Mouse (Mus musculus) forebrain, embryonic 14.5 days (tissue): Measurements from ENCODE around the gene Crb3. TPM values are rescaled to one million over a fixed set of nuclear protein-coding genes. Genes with fewer than 3 reads are reported as not detected.

ENCODE experiments used
- ATAC-seq: fragments of 200-750 bp; cut with Nextera tagmentation; 2 replicates; pipeline ENCODE4 v1.8.0; 2017; ENCODE audit warnings: mild to moderate bottlenecking, moderate library complexity
- DNase-seq: peaks from one replicate; pipeline ENCODE4 v3.0.0-alpha.2; 2015; ENCODE audit warnings: low spot score
- H3K27ac ChIP-seq: fragments of 300-500 bp; sonication (generic); 2 replicates; pipeline ENCODE4 v1.5.1; 2014; ENCODE audit warnings: low read depth, mild to moderate bottlenecking, control low read depth, low read length, moderate library complexity
- H3K27me3 ChIP-seq: fragments of 300-500 bp; sonication (generic); replicated peaks from 2 replicates; pipeline ENCODE4 v1.6.1; 2014; ENCODE audit warnings: low read length, control low read depth, mixed read lengths; ENCODE audit not compliant: control insufficient read depth, insufficient read depth
- H3K36me3 ChIP-seq: fragments of 300-500 bp; sonication (generic); 2 replicates; pipeline ENCODE4 v1.6.1; 2014; ENCODE audit warnings: low read length, control low read depth; ENCODE audit not compliant: control insufficient read depth, insufficient read depth
- H3K4me1 ChIP-seq: fragments of 300-500 bp; sonication (generic); 2 replicates; pipeline ENCODE4 v1.6.1; 2014; ENCODE audit warnings: antibody characterized with exemption, low read length, control low read depth; ENCODE audit not compliant: control insufficient read depth, insufficient read depth
- H3K4me2 ChIP-seq: fragments of 300-500 bp; sonication (generic); 2 replicates; pipeline ENCODE4 v1.6.1; 2014; ENCODE audit warnings: mild to moderate bottlenecking, control low read depth, low read length
- H3K4me3 ChIP-seq: fragments of 300-500 bp; sonication (generic); 2 replicates; pipeline ENCODE4 v1.5.1; 2014; ENCODE audit warnings: low read depth, low read length, control low read depth
- H3K9ac ChIP-seq: fragments of 300-500 bp; sonication (generic); 2 replicates; pipeline ENCODE4 v1.6.1; 2014; ENCODE audit warnings: mild to moderate bottlenecking, low read length, control low read depth, moderate library complexity
- H3K9me3 ChIP-seq: fragments of 300-500 bp; sonication (generic); replicated peaks from 2 replicates; pipeline ENCODE4 v1.6.1; 2016; ENCODE audit warnings: low read length, control low read depth, mixed read lengths; ENCODE audit not compliant: control insufficient read depth
- WGBS: fragments of 180-500 bp; shearing (Covaris S2); extraction: QIAGEN DNeasy Blood & Tissue Kit; methylation state at CpG from one replicate; pipeline ENCODE4 v1.1.7; 2014; 5-methylcytosine and 5-hydroxymethylcytosine counted together
- polyA plus RNA-seq: library from polyadenylated mRNA; unstranded; fragments of >200 nt; fragmentation: Nextera tagmentation; extraction: Ambion mirVana; gene quantifications from 2 replicates; pipeline ENCODE4 v1.2.1, GENCODE M21; 2014

The Crb3 gene
- polyA plus RNA-seq, 1 experiment from 2014 or later: 2.0 TPM

GRCm38 (mm10) chr17:57059486-57059977 lies 627 bp downstream of the Crb3 start, which contains the start of gene Slc25a23:
Gene Slc25a23 (minus strand): TSS chr17:57059863.
- H3K9me3 ChIP-seq: no peaks in the 10 kb centered on the region
- peak within 1 kb of the TSS; percentile 81 for H3K9ac ChIP-seq
- H3K4me1 ChIP-seq: peaks cover 15% of the 10 kb centered on the region
- H3K27ac ChIP-seq: peak within 1 kb of the TSS; percentile 79
- WGBS: under 1% methylated on average over 22 of the region's 45 CpGs
- peak within 1 kb of the TSS; percentile 67 for H3K4me2 ChIP-seq
- H3K27me3 ChIP-seq: peaks cover 25% of the 10 kb centered on the region
- DNase-seq (peak; percentile 92), ATAC-seq (peak; percentile 81)
- H3K4me3 ChIP-seq: peak within 1 kb of the TSS; percentile 80
- peaks cover 19% of the 10 kb centered on the region for H3K36me3 ChIP-seq

- peak overlapping the region; percentile 81; the same call in 1 of the 2 replicates for H3K9ac ChIP-seq
- peaks cover 15% of the 10 kb centered on the region for H3K4me1 ChIP-seq
- peak overlapping the region; percentile 80 for H3K4me3 ChIP-seq
- H3K27me3 ChIP-seq: peaks cover 25% of the 10 kb centered on the region
- H3K4me2 ChIP-seq: peak overlapping the region; percentile 67
- ATAC-seq: peak; percentile 90
- H3K36me3 ChIP-seq: peaks cover 11% of the 10 kb centered on the region
- H3K9me3 ChIP-seq: no peaks in the 10 kb centered on the region
- peak overlapping the region; percentile 79 for H3K27ac ChIP-seq
- WGBS: under 1% methylated on average over 44 of the region's 44 CpGs
- peak; percentile 98 for DNase-seq
Observed at GRCm38 (mm10) chr17:57060231-57060801, 1.4 kb downstream of the Crb3 start.

DNA sequence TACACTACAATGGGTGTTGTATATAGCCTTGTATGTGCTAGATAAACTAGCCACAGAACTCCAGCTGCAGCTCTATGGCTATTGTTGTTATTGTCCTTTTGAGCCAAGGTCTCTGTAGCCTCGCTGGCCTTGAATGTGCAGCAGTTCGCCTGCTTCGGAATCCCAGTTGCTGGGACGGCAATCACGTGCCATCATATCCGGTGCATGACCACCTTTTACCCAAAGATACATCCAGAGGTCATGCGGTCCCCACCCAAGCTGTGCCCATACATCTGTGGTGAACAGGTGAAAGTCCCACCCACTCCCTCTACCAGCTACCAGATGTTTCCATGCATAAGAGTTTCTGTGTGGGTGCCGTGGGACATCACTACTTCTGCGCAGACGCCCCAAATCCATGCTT lies 2.2 kb downstream of the Crb3 start:
- WGBS: 46% methylated on average over 10 of the region's 10 CpGs
- peak overlapping the region; percentile 80 for H3K4me3 ChIP-seq
- H3K4me1 ChIP-seq: peaks cover 15% of the 10 kb centered on the region
- H3K27me3 ChIP-seq: peaks cover 25% of the 10 kb centered on the region
- no peak for DNase-seq
- H3K36me3 ChIP-seq: peaks cover 3% of the 10 kb centered on the region; the same call in 1 of the 2 replicates
- peak overlapping the region; percentile 67 for H3K4me2 ChIP-seq
- ATAC-seq: no peak; the same call in 1 of the 2 replicates
- H3K27ac ChIP-seq: no peak overlapping the region
- no peak overlapping the region for H3K9ac ChIP-seq
- H3K9me3 ChIP-seq: no peaks in the 10 kb centered on the region

DNA sequence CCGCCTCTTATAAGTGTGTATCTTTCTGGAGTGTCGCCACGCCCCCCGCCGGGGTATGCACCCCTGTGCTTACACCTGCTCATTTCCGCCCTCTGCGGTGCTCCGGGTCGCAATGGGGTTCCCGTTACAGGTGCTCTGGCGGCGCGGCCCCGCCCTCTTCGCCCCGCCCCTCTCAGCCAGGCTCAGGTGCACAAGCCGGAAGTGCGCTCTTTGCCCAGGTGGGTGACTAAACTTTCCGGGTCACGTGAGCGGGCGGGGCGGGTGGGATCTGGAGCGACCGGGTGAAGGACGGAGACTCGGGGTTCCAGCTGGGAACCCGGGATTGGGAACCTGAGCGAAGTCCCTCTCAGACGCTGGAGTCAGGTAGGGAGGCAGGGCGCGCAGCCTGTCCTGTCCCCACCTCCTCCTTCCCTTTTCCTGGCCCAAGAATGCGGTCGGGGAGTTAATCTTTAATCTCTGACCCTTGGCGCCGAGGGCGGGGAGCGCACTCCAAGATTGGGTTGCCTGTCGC lies 3.2 kb downstream of the Crb3 start:
- WGBS: 2% methylated on average over 39 of the region's 39 CpGs
- ATAC-seq (no peak), DNase-seq (no peak)
- H3K27ac ChIP-seq: no peak overlapping the region
- H3K4me1 ChIP-seq: peaks cover 15% of the 10 kb centered on the region
- H3K36me3 ChIP-seq: no peaks in the 10 kb centered on the region
- peaks cover 25% of the 10 kb centered on the region for H3K27me3 ChIP-seq
- no peaks in the 10 kb centered on the region for H3K9me3 ChIP-seq
- H3K4me3 ChIP-seq: peak overlapping the region; percentile 16
- H3K4me2 ChIP-seq: peak overlapping the region; percentile 41
- H3K9ac ChIP-seq: no peak overlapping the region

- WGBS: under 1% methylated on average over 17 of the region's 22 CpGs
- no peaks in the 10 kb centered on the region for H3K9me3 ChIP-seq
Observed at GRCm38 (mm10) chr17:57062548-57062947, 3.6 kb downstream of the Crb3 start.

DNA sequence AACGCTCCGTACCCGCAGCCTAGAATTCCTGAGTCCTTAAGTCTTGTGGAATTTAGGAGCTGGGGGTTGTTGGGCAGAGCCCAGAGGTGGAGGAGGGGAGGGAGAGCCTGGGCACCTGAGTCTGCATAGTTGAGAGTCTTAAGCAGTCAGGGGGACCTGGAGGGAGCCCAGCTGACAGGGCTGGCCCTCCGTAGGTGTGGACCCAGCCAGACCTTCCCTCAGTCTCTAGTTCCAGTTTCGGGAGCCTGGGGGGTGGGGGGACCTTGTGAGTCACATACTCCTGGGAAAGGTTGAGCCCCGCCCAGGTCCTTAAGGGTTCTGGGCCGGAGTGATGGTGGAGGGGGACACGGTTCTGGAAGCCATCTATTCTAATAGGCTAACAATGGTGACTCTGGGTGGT lies 4.1 kb downstream of the Crb3 start:
- DNase-seq (no peak), ATAC-seq (no peak)
- WGBS: 11% methylated on average over 8 of the region's 8 CpGs
- no peak overlapping the region for H3K27ac ChIP-seq
- peaks cover 25% of the 10 kb centered on the region for H3K27me3 ChIP-seq
- no peak overlapping the region for H3K4me2 ChIP-seq
- H3K9me3 ChIP-seq: no peaks in the 10 kb centered on the region
- no peak overlapping the region for H3K9ac ChIP-seq
- no peaks in the 10 kb centered on the region for H3K36me3 ChIP-seq
- peaks cover 15% of the 10 kb centered on the region for H3K4me1 ChIP-seq
- no peak overlapping the region for H3K4me3 ChIP-seq

More at GRCm38 (mm10) chr17:57062548-57062947, 3.6 kb downstream of the Crb3 start:
- Histone ChIP-seq H3K27me3 (peaks cover 25% of the 10 kb centered on the region), H3K9ac (no peak overlapping the region), H3K4me1 (peaks cover 15% of the 10 kb centered on the region), H3K4me3 (peak overlapping the region; percentile 16; the same call in 1 of the 2 replicates), H3K4me2 (peak overlapping the region; percentile 41), H3K27ac (no peak overlapping the region), H3K36me3 (no peaks in the 10 kb centered on the region)
- DNase-seq (no peak), ATAC-seq (no peak)

DNA sequence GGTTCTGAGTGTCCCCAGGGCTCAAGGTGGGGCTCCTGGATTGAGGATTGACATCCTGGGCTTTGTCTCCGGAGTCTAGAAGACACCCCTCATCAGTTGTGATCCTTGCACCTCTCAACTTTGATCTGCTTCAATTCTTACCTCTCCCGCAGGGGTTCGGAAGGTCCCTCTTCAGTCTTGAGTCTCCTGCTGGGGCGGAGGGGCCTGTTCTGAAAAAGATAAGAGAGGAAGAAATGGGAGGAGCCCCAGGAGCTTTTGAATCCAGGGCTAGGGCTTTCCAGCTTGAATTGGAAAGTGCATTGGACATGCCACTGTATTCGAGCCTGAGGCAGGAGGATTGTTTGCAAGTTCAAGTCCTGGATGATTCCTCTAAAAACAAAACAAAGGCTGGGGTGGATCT lies 8.0 kb downstream of the Crb3 start:
- Histone ChIP-seq H3K4me2 (no peak overlapping the region), H3K4me1 (peaks cover 2% of the 10 kb centered on the region; the same call in 1 of the 2 replicates), H3K4me3 (no peak overlapping the region), H3K9me3 (no peaks in the 10 kb centered on the region), H3K27ac (no peak overlapping the region), H3K9ac (no peak overlapping the region), H3K27me3 (peaks cover 15% of the 10 kb centered on the region), H3K36me3 (no peaks in the 10 kb centered on the region)
- ATAC-seq (no peak), DNase-seq (no peak)
- 60% methylated on average over 5 of the region's 5 CpGs for WGBS

DNA sequence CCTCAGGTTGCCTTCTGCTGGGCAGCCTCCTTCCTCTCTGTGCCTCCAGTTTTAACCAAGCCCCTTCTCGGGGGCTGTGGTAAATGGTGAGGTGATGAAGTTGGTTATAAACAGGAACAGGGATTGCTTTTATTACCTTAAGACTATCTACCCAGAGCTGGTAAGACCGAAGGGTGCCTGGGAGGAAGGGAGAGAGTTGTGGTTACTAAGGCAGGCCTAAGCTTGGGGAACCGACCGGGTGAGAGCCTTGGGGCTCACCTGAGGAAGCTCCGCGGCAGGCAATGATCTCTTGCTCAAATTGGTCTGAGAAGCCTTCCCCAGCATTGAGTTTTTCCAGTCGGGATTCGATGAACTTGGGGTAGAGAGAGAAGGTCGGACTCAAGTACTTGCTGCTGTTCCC lies 11.4 kb downstream of the Crb3 start:
- H3K9ac ChIP-seq: peak overlapping the region; percentile 30; the same call in 1 of the 2 replicates

DNA sequence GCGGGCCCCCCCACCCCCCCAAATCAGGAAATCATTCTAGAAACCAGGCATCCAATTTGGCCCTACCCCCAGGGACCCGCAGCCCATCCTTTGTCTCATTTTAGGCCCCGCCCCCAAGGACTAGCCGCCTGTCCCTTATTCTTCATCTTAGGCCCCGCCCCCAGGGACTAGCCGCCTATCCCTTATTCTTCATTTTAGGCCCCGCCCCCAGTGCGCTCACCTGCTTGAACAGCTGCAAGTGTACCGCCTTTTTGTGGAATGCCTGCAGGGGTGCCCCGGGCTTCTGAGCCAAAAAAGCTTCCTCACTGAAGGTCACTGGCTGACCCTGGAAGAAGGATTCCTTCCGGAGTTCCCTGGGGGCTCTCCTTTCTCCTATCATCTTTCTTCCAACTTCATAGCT lies 11.8 kb downstream of the Crb3 start:
- Histone ChIP-seq H3K27ac (no peak overlapping the region), H3K4me3 (peak overlapping the region; percentile 10), H3K4me2 (peak overlapping the region; percentile 40), H3K4me1 (no peaks in the 10 kb centered on the region), H3K27me3 (no peaks in the 10 kb centered on the region), H3K36me3 (no peaks in the 10 kb centered on the region), H3K9ac (no peak overlapping the region), H3K9me3 (no peaks in the 10 kb centered on the region)
- ATAC-seq (peak; percentile 64), DNase-seq (peak; percentile 72)
- 4% methylated on average over 11 of the region's 11 CpGs for WGBS

More for the DNA sequence above, 11.4 kb downstream of the Crb3 start:
- no peak for DNase-seq
- Histone ChIP-seq H3K4me1 (no peaks in the 10 kb centered on the region), H3K27me3 (no peaks in the 10 kb centered on the region), H3K36me3 (no peaks in the 10 kb centered on the region), H3K9me3 (no peaks in the 10 kb centered on the region), H3K27ac (no peak overlapping the region), H3K4me2 (peak overlapping the region; percentile 40), H3K4me3 (peak overlapping the region; percentile 10)
- no peak for ATAC-seq
- 13% methylated on average over 9 of the region's 9 CpGs for WGBS
